Mouse (Mus musculus) testis, postnatal 10 days (tissue): ENCODE measurements around the gene Jmjd4.

ENCODE experiments used
- DNase-seq: peaks from one replicate; pipeline ENCODE4 v3.0.0; 2021; ENCODE audit warnings: low spot score

Jmjd4 gene

GRCm38 (mm10) chr11:59449741-59450229, at the start of gene Jmjd4:
TSS of gene Jmjd4 (plus strand) at chr11:59450045.
- DNase-seq = peak; percentile 94

- no peak for DNase-seq
Measured at GRCm38 (mm10) chr11:59400876-59401275, 49.0 kb upstream of the Jmjd4 start.

- no peak for DNase-seq
Measured at GRCm38 (mm10) chr11:59405761-59406160, 44.1 kb upstream of the Jmjd4 start.

- no peak for DNase-seq
Measured at GRCm38 (mm10) chr11:59410851-59411250, 39.0 kb upstream of the Jmjd4 start.

GRCm38 (mm10) chr11:59412058-59412457, 37.8 kb upstream of the Jmjd4 start:
- DNase-seq = no peak

- DNase-seq = no peak
Measured at GRCm38 (mm10) chr11:59412999-59413863, 36.6 kb upstream of the Jmjd4 start.

- DNase-seq = no peak
Measured at GRCm38 (mm10) chr11:59418708-59419107, 31.1 kb upstream of the Jmjd4 start.

GRCm38 (mm10) chr11:59421436-59421835, 28.4 kb upstream of the Jmjd4 start:
- no peak for DNase-seq

GRCm38 (mm10) chr11:59421967-59422366, 27.9 kb upstream of the Jmjd4 start:
- no peak for DNase-seq

GRCm38 (mm10) chr11:59423010-59423588, 26.7 kb upstream of the Jmjd4 start:
- no peak for DNase-seq

GRCm38 (mm10) chr11:59425671-59426101, 24.2 kb upstream of the Jmjd4 start:
- DNase-seq = peak; percentile 66

- DNase-seq = no peak
Measured at GRCm38 (mm10) chr11:59428057-59428660, 21.7 kb upstream of the Jmjd4 start.

- DNase-seq = no peak
Measured at GRCm38 (mm10) chr11:59429959-59430358, 19.9 kb upstream of the Jmjd4 start.

- DNase-seq = no peak
Measured at GRCm38 (mm10) chr11:59432261-59432660, 17.6 kb upstream of the Jmjd4 start.

- DNase-seq = peak; percentile 61
Measured at GRCm38 (mm10) chr11:59437954-59438353, 11.9 kb upstream of the Jmjd4 start.

- DNase-seq = peak; percentile 46
Measured at GRCm38 (mm10) chr11:59443102-59443501, 6.7 kb upstream of the Jmjd4 start.

- DNase-seq = peak; percentile 68
Measured at GRCm38 (mm10) chr11:59450230-59450771, 456 bp downstream of the Jmjd4 start.

GRCm38 (mm10) chr11:59451086-59451485, 1.2 kb downstream of the Jmjd4 start, which contains the start of gene Snap47:
TSS of gene Snap47 (minus strand) at chr11:59451186.
- no peak for DNase-seq

GRCm38 (mm10) chr11:59456346-59456745, 6.5 kb downstream of the Jmjd4 start:
- peak; percentile 26 for DNase-seq

GRCm38 (mm10) chr11:59456891-59457290, 7.0 kb downstream of the Jmjd4 start:
- peak; percentile 23 for DNase-seq

- DNase-seq = peak; percentile 41
Measured at GRCm38 (mm10) chr11:59458973-59459372, 9.1 kb downstream of the Jmjd4 start.

GRCm38 (mm10) chr11:59460459-59460858, 10.6 kb downstream of the Jmjd4 start:
- DNase-seq = peak; percentile 32
